Mouse (Mus musculus): ENCODE results near the gene Dok1. TPM values are rescaled to one million over a fixed set of nuclear protein-coding genes. Genes with fewer than 3 reads are reported as not detected.

The Dok1 gene
- polyA plus RNA-seq, 1 experiment, result 41.3 TPM

- Histone ChIP-seq H3K79me2 (ENCODE audit: control insufficient read depth, insufficient read depth) (no peaks in the 10 kb centered on the region), H3K4me3 (no peak overlapping the region), H3K36me3 (ENCODE audit: control insufficient read depth, insufficient read depth) (no peaks in the 10 kb centered on the region), H3K4me2 (ENCODE audit: low read depth) (no peak overlapping the region), H3K27me3 (ENCODE audit: control insufficient read depth, insufficient read depth, insufficient read length) (peaks cover 34% of the 10 kb centered on the region), H3ac (ENCODE audit: control insufficient read depth, insufficient read length) (no peak overlapping the region)
- no peak for TF ChIP-seq USF1 (IDR thresholded peaks at IDR 0.05; ENCODE audit: low read depth)
- no peak for TF ChIP-seq MYOG (IDR thresholded peaks at IDR 0.05; ENCODE audit: control insufficient read depth in 1 of 3, insufficient read depth in 1 of 3, insufficient read length in 2 of 3, low read depth in 2 of 3)
- no peak for TF ChIP-seq MAX (IDR thresholded peaks at IDR 0.05; ENCODE audit: low read depth)
- TF ChIP-seq TCF12 (IDR thresholded peaks at IDR 0.05; ENCODE audit: insufficient read depth, poor library complexity, severe bottlenecking), result no peak
- no peak for TF ChIP-seq TCF3 (IDR thresholded peaks at IDR 0.05; ENCODE audit: insufficient read length, low read depth)
- no peak for TF ChIP-seq E2F4 (IDR thresholded peaks at IDR 0.05; ENCODE audit: insufficient read depth)
- TF ChIP-seq REST (IDR thresholded peaks at IDR 0.05; ENCODE audit: insufficient read depth, insufficient read length), result no peak
- no peak for TF ChIP-seq CEBPB (IDR thresholded peaks at IDR 0.05; ENCODE audit: insufficient read depth, poor library complexity, severe bottlenecking)
- TF ChIP-seq MYOD1 (IDR thresholded peaks at IDR 0.05; ENCODE audit: control insufficient read depth in 1 of 3, insufficient read length in 2 of 3, low read depth in 2 of 3), result no peak
- TF ChIP-seq SRF (IDR thresholded peaks at IDR 0.05; ENCODE audit: control insufficient read depth, insufficient read length, low read depth), result no peak
- TF ChIP-seq POLR2AphosphoS2 (IDR thresholded peaks at IDR 0.05; ENCODE audit: insufficient read length, low read depth), result no peak
- TF ChIP-seq POLR2A (IDR thresholded peaks at IDR 0.05; ENCODE audit: insufficient read length, low read depth), result no peak
These were observed 41.7 kb upstream of the Dok1 start for GRCm38 (mm10) chr6:83074979-83075378.

DNA sequence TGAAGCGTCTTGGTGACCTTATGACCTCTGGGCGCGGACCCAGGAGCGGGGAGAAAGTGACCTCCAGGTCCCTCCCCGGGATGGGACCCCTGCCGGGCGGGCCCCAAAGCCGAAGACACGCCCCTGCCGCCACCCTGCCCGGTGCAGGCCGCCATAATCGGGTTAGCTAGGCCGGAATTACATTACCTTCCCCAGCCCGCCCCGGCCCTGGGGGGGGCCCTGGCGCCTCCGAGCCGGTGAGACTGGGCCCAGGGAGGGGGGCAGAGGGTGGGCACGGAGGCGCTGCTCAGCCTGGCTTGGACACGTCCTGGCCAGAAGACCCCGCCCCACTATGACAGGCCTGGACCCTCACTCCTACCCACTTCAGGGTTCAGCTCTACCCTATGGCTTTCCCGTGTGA is 37.9 kb upstream of the Dok1 start:
- Histone ChIP-seq H3K4me3 (no peak overlapping the region), H3K36me3 (ENCODE audit: control insufficient read depth, insufficient read depth) (no peaks in the 10 kb centered on the region), H3K27me3 (ENCODE audit: control insufficient read depth, insufficient read depth, insufficient read length) (peaks cover 61% of the 10 kb centered on the region), H3K79me2 (ENCODE audit: control insufficient read depth, insufficient read depth) (no peaks in the 10 kb centered on the region), H3K4me2 (ENCODE audit: low read depth) (no peak overlapping the region), H3ac (ENCODE audit: control insufficient read depth, insufficient read length) (no peak overlapping the region)
- TF ChIP-seq REST (IDR thresholded peaks at IDR 0.05; ENCODE audit: insufficient read depth, insufficient read length), result no peak
- TF ChIP-seq TCF12 (IDR thresholded peaks at IDR 0.05; ENCODE audit: insufficient read depth, poor library complexity, severe bottlenecking), result no peak
- no peak for TF ChIP-seq USF1 (IDR thresholded peaks at IDR 0.05; ENCODE audit: low read depth)
- TF ChIP-seq MYOD1 (IDR thresholded peaks at IDR 0.05; ENCODE audit: control insufficient read depth in 1 of 3, insufficient read length in 2 of 3, low read depth in 2 of 3), result no peak
- TF ChIP-seq POLR2AphosphoS2 (IDR thresholded peaks at IDR 0.05; ENCODE audit: insufficient read length, low read depth), result no peak
- no peak for TF ChIP-seq SRF (IDR thresholded peaks at IDR 0.05; ENCODE audit: control insufficient read depth, insufficient read length, low read depth)
- no peak for TF ChIP-seq POLR2A (IDR thresholded peaks at IDR 0.05; ENCODE audit: insufficient read length, low read depth)
- TF ChIP-seq TCF3 (IDR thresholded peaks at IDR 0.05; ENCODE audit: insufficient read length, low read depth), result no peak
- TF ChIP-seq MYOG (IDR thresholded peaks at IDR 0.05; ENCODE audit: control insufficient read depth in 1 of 3, insufficient read depth in 1 of 3, insufficient read length in 2 of 3, low read depth in 2 of 3), result no peak

DNA sequence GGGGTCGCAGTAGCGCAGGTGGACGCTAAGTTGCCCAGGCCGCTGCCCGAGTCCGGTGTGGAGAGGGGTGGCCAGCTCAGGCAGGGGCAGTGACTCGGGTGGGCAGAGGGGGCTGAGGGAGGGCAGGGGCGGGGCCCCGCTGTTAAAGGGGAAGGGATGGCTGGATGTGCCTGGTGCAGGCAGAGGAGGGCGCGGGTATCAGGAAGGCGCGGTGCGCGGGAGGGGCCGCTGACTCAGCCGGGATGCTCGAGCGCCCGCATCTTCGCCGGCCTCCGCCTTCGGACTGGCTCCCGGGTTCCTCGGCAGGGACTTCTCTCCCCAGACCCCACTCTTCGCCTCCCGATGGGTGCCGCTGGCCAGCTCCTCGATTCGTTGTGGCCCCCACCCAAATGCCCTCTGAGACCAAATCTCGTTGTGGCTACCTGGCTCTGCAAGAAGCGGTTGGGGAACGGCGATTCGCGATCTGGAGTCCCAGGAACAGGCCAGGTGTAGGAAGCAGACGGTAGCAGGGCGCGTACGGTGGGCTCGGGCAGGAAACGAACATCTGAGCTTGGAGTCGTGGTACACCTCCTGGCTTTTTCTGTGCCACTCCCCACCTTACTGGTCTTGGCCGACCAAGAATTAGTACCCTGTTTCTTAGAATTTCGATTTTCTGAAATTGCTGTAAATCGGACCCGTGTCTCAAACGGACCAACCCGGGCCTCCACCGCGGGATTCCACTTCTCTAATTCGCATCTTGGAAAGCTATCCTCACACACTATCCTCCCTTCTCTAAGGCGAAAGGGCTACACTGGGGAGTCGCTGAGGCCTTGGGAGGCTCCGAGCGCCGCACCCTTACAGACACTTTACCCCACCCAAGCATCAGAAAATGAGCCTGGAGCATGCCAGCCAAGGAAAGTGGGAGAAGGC is 37.3 kb upstream of the Dok1 start:
- H3K27me3 ChIP-seq (ENCODE audit: control insufficient read depth, insufficient read depth, insufficient read length), result peaks cover 57% of the 10 kb centered on the region
- H3K4me3 ChIP-seq, result no peak overlapping the region
- no peak overlapping the region for H3ac ChIP-seq (ENCODE audit: control insufficient read depth, insufficient read length)
- no peaks in the 10 kb centered on the region for H3K79me2 ChIP-seq (ENCODE audit: control insufficient read depth, insufficient read depth)
- TF ChIP-seq TCF3 (IDR thresholded peaks at IDR 0.05; ENCODE audit: insufficient read length, low read depth), result no peak
- TF ChIP-seq SRF (IDR thresholded peaks at IDR 0.05; ENCODE audit: control insufficient read depth, insufficient read length, low read depth), result no peak
- TF ChIP-seq CEBPB (IDR thresholded peaks at IDR 0.05; ENCODE audit: insufficient read depth, poor library complexity, severe bottlenecking), result no peak
- no peak for TF ChIP-seq TCF12 (IDR thresholded peaks at IDR 0.05; ENCODE audit: insufficient read depth, poor library complexity, severe bottlenecking)
- TF ChIP-seq MAX (IDR thresholded peaks at IDR 0.05; ENCODE audit: low read depth), result no peak
- TF ChIP-seq POLR2A (IDR thresholded peaks at IDR 0.05; ENCODE audit: insufficient read length, low read depth), result no peak
- no peak for TF ChIP-seq USF1 (IDR thresholded peaks at IDR 0.05; ENCODE audit: low read depth)
- no peak for TF ChIP-seq MYOG (IDR thresholded peaks at IDR 0.05; ENCODE audit: control insufficient read depth in 1 of 3, insufficient read depth in 1 of 3, insufficient read length in 2 of 3, low read depth in 2 of 3)
- TF ChIP-seq MYOD1 (IDR thresholded peaks at IDR 0.05; ENCODE audit: control insufficient read depth in 1 of 3, insufficient read length in 2 of 3, low read depth in 2 of 3), result no peak
- TF ChIP-seq E2F4 (IDR thresholded peaks at IDR 0.05; ENCODE audit: insufficient read depth), result no peak
- no peak for TF ChIP-seq REST (IDR thresholded peaks at IDR 0.05; ENCODE audit: insufficient read depth, insufficient read length)
- TF ChIP-seq POLR2AphosphoS2 (IDR thresholded peaks at IDR 0.05; ENCODE audit: insufficient read length, low read depth), result no peak
- no peak overlapping the region for H3K4me2 ChIP-seq (ENCODE audit: low read depth)
- no peaks in the 10 kb centered on the region for H3K36me3 ChIP-seq (ENCODE audit: control insufficient read depth, insufficient read depth)

DNA sequence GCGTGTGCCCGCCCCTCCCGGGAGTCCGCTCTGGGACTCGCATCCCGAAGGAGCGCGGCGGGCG is 36.8 kb upstream of the Dok1 start, which contains the start of gene Tlx2:
Gene Tlx2, minus strand, starts transcription at position 47 of the 64 bp plus-strand sequence.
- no peak within 1 kb of the TSS for H3ac ChIP-seq (ENCODE audit: control insufficient read depth, insufficient read length)
- TF ChIP-seq MYOD1 (IDR thresholded peaks at IDR 0.05; ENCODE audit: control insufficient read depth in 1 of 3, insufficient read length in 2 of 3, low read depth in 2 of 3) (no peak), TCF12 (IDR thresholded peaks at IDR 0.05; ENCODE audit: insufficient read depth, poor library complexity, severe bottlenecking) (no peak), MAX (IDR thresholded peaks at IDR 0.05; ENCODE audit: low read depth) (no peak), MYOG (IDR thresholded peaks at IDR 0.05; ENCODE audit: control insufficient read depth in 1 of 3, insufficient read depth in 1 of 3, insufficient read length in 2 of 3, low read depth in 2 of 3) (no peak), POLR2AphosphoS2 (IDR thresholded peaks at IDR 0.05; ENCODE audit: insufficient read length, low read depth) (no peak), REST (IDR thresholded peaks at IDR 0.05; ENCODE audit: insufficient read depth, insufficient read length) (no peak), SRF (IDR thresholded peaks at IDR 0.05; ENCODE audit: control insufficient read depth, insufficient read length, low read depth) (no peak), TCF3 (IDR thresholded peaks at IDR 0.05; ENCODE audit: insufficient read length, low read depth) (no peak), E2F4 (IDR thresholded peaks at IDR 0.05; ENCODE audit: insufficient read depth) (no peak), POLR2A (IDR thresholded peaks at IDR 0.05; ENCODE audit: insufficient read length, low read depth) (no peak), USF1 (IDR thresholded peaks at IDR 0.05; ENCODE audit: low read depth) (no peak), CEBPB (IDR thresholded peaks at IDR 0.05; ENCODE audit: insufficient read depth, poor library complexity, severe bottlenecking) (no peak)
- no peak within 1 kb of the TSS for H3K4me2 ChIP-seq (ENCODE audit: low read depth)
- no peaks in the 10 kb centered on the region for H3K79me2 ChIP-seq (ENCODE audit: control insufficient read depth, insufficient read depth)
- H3K4me3 ChIP-seq, result no peak within 1 kb of the TSS
- peaks cover 60% of the 10 kb centered on the region for H3K27me3 ChIP-seq (ENCODE audit: control insufficient read depth, insufficient read depth, insufficient read length)
- no peaks in the 10 kb centered on the region for H3K36me3 ChIP-seq (ENCODE audit: control insufficient read depth, insufficient read depth)
